Mouse (Mus musculus): Measurements from ENCODE around the gene Lifr. TPM values are rescaled to one million over a fixed set of nuclear protein-coding genes. Genes with fewer than 3 reads are reported as not detected.

Lifr gene
- 10 to 100 TPM; 47.8 to 56.1 TPM for total RNA-seq (2021)
- long read RNA-seq, experiment 1, full-length matches to known transcripts = 2 of 11 reads
- long read RNA-seq, experiment 1, partial matches to known transcripts = 2 of 11 reads
- long read RNA-seq, experiment 1, other reads (novel, unspliced or antisense) = 7 of 11 reads
- long read RNA-seq, experiment 2, full-length matches to known transcripts = 2 of 10 reads
- long read RNA-seq, experiment 2, partial matches to known transcripts = 3 of 10 reads
- long read RNA-seq, experiment 2, other reads (novel, unspliced or antisense) = 5 of 10 reads

GRCm38 (mm10) chr15:7090211-7090765, at the start of gene Lifr:
TSS of gene Lifr (plus strand) at chr15:7090614.
- no peak for TF ChIP-seq CTCF (IDR thresholded peaks at IDR 0.05)
- Histone ChIP-seq H3K4me3 (no peak within 1 kb of the TSS), H3K27ac (no peak within 1 kb of the TSS)
- DNase-seq (ENCODE audit: extremely low spot score in 1 of 2, low spot score in 2 of 2) = no peak
- intact Hi-C loops (cut with DNase I) = no loop called here

GRCm38 (mm10) chr15:7044081-7044749, 46.2 kb upstream of the Lifr start:
- no peak for DNase-seq (ENCODE audit: extremely low spot score in 1 of 2, low spot score in 2 of 2)
- no peak overlapping the region for H3K27ac ChIP-seq
- no peak overlapping the region for H3K4me3 ChIP-seq
- no peak for TF ChIP-seq CTCF (IDR thresholded peaks at IDR 0.05)
- intact Hi-C loops (cut with DNase I) = no loop called here

- TF ChIP-seq CTCF (IDR thresholded peaks at IDR 0.05) = no peak
- no peak overlapping the region for H3K27ac ChIP-seq
- H3K4me3 ChIP-seq = no peak overlapping the region
- no peak for DNase-seq (ENCODE audit: extremely low spot score in 1 of 2, low spot score in 2 of 2)
- intact Hi-C loops (cut with DNase I) = no loop called here
These were observed 45.4 kb upstream of the Lifr start for GRCm38 (mm10) chr15:7045056-7045455.

GRCm38 (mm10) chr15:7047931-7048330, 42.5 kb upstream of the Lifr start:
- intact Hi-C loops (cut with DNase I) = no loop called here
- no peak for TF ChIP-seq CTCF (IDR thresholded peaks at IDR 0.05)
- DNase-seq (ENCODE audit: extremely low spot score in 1 of 2, low spot score in 2 of 2) = peak in 1 of 2 experiments; percentile 18
- H3K27ac ChIP-seq = no peak overlapping the region
- no peak overlapping the region for H3K4me3 ChIP-seq

GRCm38 (mm10) chr15:7048916-7049315, 41.5 kb upstream of the Lifr start:
- DNase-seq (ENCODE audit: extremely low spot score in 1 of 2, low spot score in 2 of 2) = no peak
- Histone ChIP-seq H3K27ac (no peak overlapping the region), H3K4me3 (no peak overlapping the region)
- intact Hi-C loops (cut with DNase I) = no loop called here
- no peak for TF ChIP-seq CTCF (IDR thresholded peaks at IDR 0.05)

GRCm38 (mm10) chr15:7051666-7052065, 38.7 kb upstream of the Lifr start:
- Histone ChIP-seq H3K4me3 (no peak overlapping the region), H3K27ac (no peak overlapping the region)
- no peak for DNase-seq (ENCODE audit: extremely low spot score in 1 of 2, low spot score in 2 of 2)
- intact Hi-C loops (cut with DNase I) = no loop called here
- TF ChIP-seq CTCF (IDR thresholded peaks at IDR 0.05) = no peak

- no peak for TF ChIP-seq CTCF (IDR thresholded peaks at IDR 0.05)
- Histone ChIP-seq H3K4me3 (no peak overlapping the region), H3K27ac (no peak overlapping the region)
- intact Hi-C loops (cut with DNase I) = no loop called here
- no peak for DNase-seq (ENCODE audit: extremely low spot score in 1 of 2, low spot score in 2 of 2)
These were observed 38.3 kb upstream of the Lifr start for GRCm38 (mm10) chr15:7052117-7052516.

GRCm38 (mm10) chr15:7056851-7057250, 33.6 kb upstream of the Lifr start:
- H3K4me3 ChIP-seq = no peak overlapping the region
- DNase-seq (ENCODE audit: extremely low spot score in 1 of 2, low spot score in 2 of 2) = no peak
- H3K27ac ChIP-seq = no peak overlapping the region
- intact Hi-C loops (cut with DNase I) = no loop called here
- no peak for TF ChIP-seq CTCF (IDR thresholded peaks at IDR 0.05)

- TF ChIP-seq CTCF (IDR thresholded peaks at IDR 0.05) = no peak
- no peak for DNase-seq (ENCODE audit: extremely low spot score in 1 of 2, low spot score in 2 of 2)
- H3K27ac ChIP-seq = no peak overlapping the region
These were observed 29.9 kb upstream of the Lifr start for GRCm38 (mm10) chr15:7060522-7060921.

GRCm38 (mm10) chr15:7061995-7062697, 28.3 kb upstream of the Lifr start:
- intact Hi-C loops (cut with DNase I) = no loop called here
- no peak overlapping the region for H3K27ac ChIP-seq
- TF ChIP-seq CTCF (IDR thresholded peaks at IDR 0.05) = no peak
- H3K4me3 ChIP-seq = no peak overlapping the region
- no peak for DNase-seq (ENCODE audit: extremely low spot score in 1 of 2, low spot score in 2 of 2)

More at GRCm38 (mm10) chr15:7060522-7060921, 29.9 kb upstream of the Lifr start:
- intact Hi-C loops (cut with DNase I) = no loop called here
- no peak overlapping the region for H3K4me3 ChIP-seq

GRCm38 (mm10) chr15:7062698-7063009, 27.8 kb upstream of the Lifr start:
- TF ChIP-seq CTCF (IDR thresholded peaks at IDR 0.05) = no peak
- Histone ChIP-seq H3K4me3 (no peak overlapping the region), H3K27ac (no peak overlapping the region)
- DNase-seq (ENCODE audit: extremely low spot score in 1 of 2, low spot score in 2 of 2) = no peak
- intact Hi-C loops (cut with DNase I) = no loop called here
